Mouse (Mus musculus): ENCODE data around the gene Kif3b. TPM values are rescaled to one million over a fixed set of nuclear protein-coding genes. Genes with fewer than 3 reads are reported as not detected.
"Not testable (repeated sequence)": the region's sequence is repeated elsewhere in the genome, so short reads cannot be mapped to it uniquely, and the experiment has no call there.

The Kif3b gene
- polyA plus RNA-seq, 1 experiment: 4.9 TPM

DNA sequence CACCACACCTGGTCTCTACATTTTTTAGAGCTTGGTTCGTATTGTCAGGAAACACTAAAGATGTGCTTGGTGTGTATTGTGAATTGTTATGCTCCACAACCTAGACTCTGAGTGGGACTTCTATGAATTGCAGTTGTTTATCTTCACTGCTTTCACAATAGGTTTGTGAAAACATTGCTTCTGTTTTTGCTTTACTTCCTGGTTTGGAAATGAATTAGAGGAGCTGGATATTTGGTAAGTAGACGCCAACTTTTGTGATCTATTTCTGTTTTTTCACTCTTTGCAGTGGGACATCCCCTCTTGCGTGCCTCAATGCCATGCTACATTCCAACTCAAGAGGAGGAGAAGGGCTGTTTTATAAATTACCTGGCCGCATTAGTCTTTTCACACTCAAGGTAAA is 65.6 kb downstream of the Kif3b start:
- Histone ChIP-seq H3K4me1 (ENCODE audit: control insufficient read depth, insufficient read depth, insufficient read length, low read length) (no peaks in the 10 kb centered on the region), H3K27me3 (ENCODE audit: control insufficient read depth, insufficient read depth, low read length) (no peaks in the 10 kb centered on the region), H3K4me3 (ENCODE audit: low read depth, low read length) (no peak overlapping the region), H3K36me3 (ENCODE audit: control insufficient read depth, insufficient read depth, low read length) (peaks cover 40% of the 10 kb centered on the region), H3K27ac (ENCODE audit: insufficient read depth, low read depth, low read length) (no peak overlapping the region)
- TF ChIP-seq POLR2A (IDR thresholded peaks at IDR 0.05; ENCODE audit: low read depth, low read length): no peak
- TF ChIP-seq CTCF (IDR thresholded peaks at IDR 0.05; ENCODE audit: extremely low read depth, insufficient read length, insufficient replicate concordance, low read depth, low read length): no peak
- WGBS: 84% methylated on average over 4 of the region's 4 CpGs

DNA sequence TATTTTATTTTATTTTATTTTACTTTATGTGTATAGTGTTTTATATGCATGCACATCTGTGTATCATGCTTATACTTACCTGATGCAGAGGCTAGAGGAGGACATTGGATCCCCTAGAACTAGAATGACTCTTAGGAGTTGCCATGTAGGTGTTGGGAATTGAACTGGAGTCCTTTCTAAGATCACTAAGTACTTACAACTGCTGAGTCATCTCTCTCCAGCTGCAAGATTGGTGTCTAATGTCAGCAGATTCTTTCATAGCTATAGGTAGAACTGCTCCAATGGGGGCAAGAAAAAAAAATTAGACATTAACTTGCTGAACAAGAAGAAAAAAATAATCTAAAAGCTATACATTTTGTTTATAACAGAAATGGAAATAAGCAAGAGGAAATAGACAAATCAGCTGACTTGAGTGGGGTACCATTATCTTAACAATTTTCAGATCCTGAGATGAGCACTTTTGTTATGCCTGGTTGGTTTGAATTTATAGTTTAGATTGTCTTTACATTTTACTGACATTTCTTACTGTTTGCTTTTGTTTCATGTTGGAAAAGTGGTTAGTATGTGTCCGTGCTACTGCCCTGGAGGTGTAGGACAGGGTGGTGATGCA is 70.0 kb downstream of the Kif3b start:
- no peak overlapping the region for H3K27ac ChIP-seq (ENCODE audit: insufficient read depth, low read depth, low read length)
- H3K4me1 ChIP-seq (ENCODE audit: control insufficient read depth, insufficient read depth, insufficient read length, low read length): no peaks in the 10 kb centered on the region
- H3K4me3 ChIP-seq (ENCODE audit: low read depth, low read length): no peak overlapping the region
- TF ChIP-seq CTCF (IDR thresholded peaks at IDR 0.05; ENCODE audit: extremely low read depth, insufficient read length, insufficient replicate concordance, low read depth, low read length): no peak
- no peak for TF ChIP-seq POLR2A (IDR thresholded peaks at IDR 0.05; ENCODE audit: low read depth, low read length)
- WGBS: 91% methylated on average over 1 of the region's 1 CpGs
- H3K36me3 ChIP-seq (ENCODE audit: control insufficient read depth, insufficient read depth, low read length): peaks cover 43% of the 10 kb centered on the region
- no peaks in the 10 kb centered on the region for H3K27me3 ChIP-seq (ENCODE audit: control insufficient read depth, insufficient read depth, low read length)

DNA sequence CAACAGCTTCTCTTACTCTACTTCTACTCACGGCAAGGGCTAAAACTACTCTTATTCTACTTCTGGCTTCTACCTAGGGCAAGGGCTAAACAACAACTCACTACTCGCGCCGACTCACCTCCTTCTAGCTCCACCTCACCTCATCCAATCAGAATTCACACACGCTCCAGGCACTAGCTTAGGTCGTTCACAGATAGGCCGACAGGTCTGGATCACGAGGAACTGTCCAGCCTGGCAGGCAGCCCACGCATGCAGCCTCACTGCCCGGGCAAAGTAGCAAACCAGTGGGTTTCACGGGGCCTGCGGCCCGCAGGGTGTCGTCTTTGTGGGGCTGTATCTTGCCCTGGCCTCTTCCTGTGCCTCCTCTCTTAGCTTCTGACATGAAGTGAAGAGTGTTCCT is 73.3 kb downstream of the Kif3b start:
- WGBS: 90% methylated on average over 14 of the region's 14 CpGs

DNA sequence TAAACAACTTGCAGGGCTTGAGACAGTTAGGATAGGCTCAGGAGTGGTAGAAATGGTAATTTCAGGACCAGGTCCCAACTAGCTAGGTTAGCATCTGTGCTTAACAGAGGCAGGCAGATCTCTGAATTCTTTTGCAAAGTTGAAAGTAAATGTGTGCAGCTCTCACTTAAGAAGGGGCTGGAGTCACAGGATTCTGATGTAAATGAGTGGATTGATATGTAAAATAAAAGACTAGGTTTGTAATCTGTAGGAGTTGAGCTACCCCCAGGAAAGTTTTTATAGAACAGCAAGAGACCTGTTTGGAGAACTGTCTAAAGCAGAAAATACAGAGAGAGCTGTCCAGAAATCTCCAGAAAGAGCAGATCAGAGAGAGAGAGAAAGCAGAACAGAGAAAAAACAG is 79.7 kb downstream of the Kif3b start:
- no peaks in the 10 kb centered on the region for H3K27me3 ChIP-seq (ENCODE audit: control insufficient read depth, insufficient read depth, low read length)
- no peak for TF ChIP-seq CTCF (IDR thresholded peaks at IDR 0.05; ENCODE audit: extremely low read depth, insufficient read length, insufficient replicate concordance, low read depth, low read length)
- no peak for TF ChIP-seq POLR2A (IDR thresholded peaks at IDR 0.05; ENCODE audit: low read depth, low read length)
- H3K36me3 ChIP-seq (ENCODE audit: control insufficient read depth, insufficient read depth, low read length): peaks cover 26% of the 10 kb centered on the region
- no peaks in the 10 kb centered on the region for H3K4me1 ChIP-seq (ENCODE audit: control insufficient read depth, insufficient read depth, insufficient read length, low read length)
- no peak overlapping the region for H3K27ac ChIP-seq (ENCODE audit: insufficient read depth, low read depth, low read length)
- no peak overlapping the region for H3K4me3 ChIP-seq (ENCODE audit: low read depth, low read length)

More for the DNA sequence above, 73.3 kb downstream of the Kif3b start:
- not testable (repeated sequence) for H3K4me3 ChIP-seq (ENCODE audit: low read depth, low read length); H3K4me1 ChIP-seq (ENCODE audit: control insufficient read depth, insufficient read depth, insufficient read length, low read length); H3K27me3 ChIP-seq (ENCODE audit: control insufficient read depth, insufficient read depth, low read length); H3K27ac ChIP-seq (ENCODE audit: insufficient read depth, low read depth, low read length)
- peaks cover 42% of the 10 kb centered on the region for H3K36me3 ChIP-seq (ENCODE audit: control insufficient read depth, insufficient read depth, low read length)

DNA sequence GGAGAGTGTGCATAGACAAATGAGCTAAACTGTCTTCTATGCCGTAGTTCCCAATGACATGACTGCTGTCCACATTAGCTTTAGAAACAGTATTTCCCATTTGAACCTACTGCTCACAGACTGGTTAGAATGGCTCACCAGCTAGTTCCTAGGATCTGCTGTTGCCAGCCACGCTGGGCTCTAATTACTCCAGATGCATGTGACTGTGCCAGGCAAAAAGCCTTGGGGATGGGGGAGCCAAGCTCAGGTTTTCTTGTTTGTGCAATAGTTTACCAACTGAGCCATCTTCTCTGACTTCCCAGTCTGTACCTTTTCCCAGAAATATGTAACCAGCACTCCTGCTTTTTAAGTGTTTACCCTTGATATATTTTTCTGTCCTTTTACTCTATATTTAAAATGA is 84.2 kb downstream of the Kif3b start:
- TF ChIP-seq CTCF (IDR thresholded peaks at IDR 0.05; ENCODE audit: extremely low read depth, insufficient read length, insufficient replicate concordance, low read depth, low read length): no peak
- TF ChIP-seq POLR2A (IDR thresholded peaks at IDR 0.05; ENCODE audit: low read depth, low read length): no peak
- 88% methylated on average over 2 of the region's 2 CpGs for WGBS
- Histone ChIP-seq H3K27me3 (ENCODE audit: control insufficient read depth, insufficient read depth, low read length) (no peaks in the 10 kb centered on the region), H3K36me3 (ENCODE audit: control insufficient read depth, insufficient read depth, low read length) (peaks cover 20% of the 10 kb centered on the region), H3K27ac (ENCODE audit: insufficient read depth, low read depth, low read length) (no peak overlapping the region), H3K4me1 (ENCODE audit: control insufficient read depth, insufficient read depth, insufficient read length, low read length) (no peaks in the 10 kb centered on the region), H3K4me3 (ENCODE audit: low read depth, low read length) (no peak overlapping the region)

DNA sequence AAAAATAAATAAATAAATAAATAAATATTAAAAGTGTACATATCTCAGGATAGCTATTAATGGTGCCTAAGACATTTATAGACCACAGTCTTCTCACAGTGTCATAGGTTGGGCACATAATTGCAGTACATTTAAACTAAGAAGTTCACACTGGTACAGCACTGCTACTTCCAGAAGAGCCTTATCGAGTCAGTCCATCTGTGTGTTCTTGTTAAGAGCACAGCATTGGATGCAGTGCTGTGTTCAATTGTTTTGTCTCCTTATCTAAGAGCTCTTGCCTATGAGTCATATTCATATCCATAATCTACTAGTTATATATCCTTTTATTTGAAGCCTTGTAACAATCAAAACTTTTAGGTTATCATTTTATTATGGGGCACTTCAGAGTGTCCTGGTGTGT is 89.3 kb downstream of the Kif3b start:
- Histone ChIP-seq H3K36me3 (ENCODE audit: control insufficient read depth, insufficient read depth, low read length) (peaks cover 28% of the 10 kb centered on the region), H3K27ac (ENCODE audit: insufficient read depth, low read depth, low read length) (no peak overlapping the region), H3K4me1 (ENCODE audit: control insufficient read depth, insufficient read depth, insufficient read length, low read length) (no peaks in the 10 kb centered on the region), H3K4me3 (ENCODE audit: low read depth, low read length) (no peak overlapping the region), H3K27me3 (ENCODE audit: control insufficient read depth, insufficient read depth, low read length) (no peaks in the 10 kb centered on the region)
- whole genome bisulfite sequencing: 67% methylated on average over 1 of the region's 1 CpGs
- no peak for TF ChIP-seq POLR2A (IDR thresholded peaks at IDR 0.05; ENCODE audit: low read depth, low read length)
- no peak for TF ChIP-seq CTCF (IDR thresholded peaks at IDR 0.05; ENCODE audit: extremely low read depth, insufficient read length, insufficient replicate concordance, low read depth, low read length)

Other genes starting within 250 kb of the Kif3b start
- 6.9 and 9.2 TPM in 2 replicates for gene Ccm2l, start 225.5 kb upstream of the Kif3b start, polyA plus RNA-seq (2012; rRNA removed)
- 16.8 and 31.9 TPM in 2 replicates for gene Hck, start 182.9 kb upstream of the Kif3b start, polyA plus RNA-seq (2012; rRNA removed)
- 18.3 and 27.9 TPM in 2 replicates for gene Tm9sf4, start 130.1 kb upstream of the Kif3b start, polyA plus RNA-seq (2012; rRNA removed)
- 1.7 and 2.4 TPM in 2 replicates for gene Tspyl3, start 66.0 kb upstream of the Kif3b start, polyA plus RNA-seq (2012; rRNA removed)
- gene Plagl2, start 50.0 kb upstream of the Kif3b start, polyA plus RNA-seq (2012; rRNA removed): 8.4 and 13.6 TPM in 2 replicates
- gene Pofut1, start 49.9 kb upstream of the Kif3b start, polyA plus RNA-seq (2012; rRNA removed): 10.5 and 20.4 TPM in 2 replicates
- gene Asxl1, start 54.4 kb downstream of the Kif3b start, polyA plus RNA-seq (2012; rRNA removed): 3.1 and 6.7 TPM in 2 replicates
- gene 4930404H24Rik, start 201.4 kb downstream of the Kif3b start, polyA plus RNA-seq (2012; rRNA removed): not detected in 2 replicates
- gene Nol4l, start 238.6 kb downstream of the Kif3b start, polyA plus RNA-seq (2012; rRNA removed): 23.5 and 47.5 TPM in 2 replicates

Measured in small intestine, adult 2 months (tissue).